Mouse (Mus musculus) E14TG2a.4 (cell line): ENCODE measurements around the gene Fam241a.
A peak's percentile ranks its signal among the peaks of the same experiment; 100 is the strongest.

Experiments used
- H3K27me3 ChIP-seq: 2 replicates; pipeline ENCODE4 v1.6.1; 2014; ENCODE audit warnings: low read length, control low read depth; ENCODE audit not compliant: insufficient read depth
- H3K36me3 ChIP-seq: 2 replicates; pipeline ENCODE4 v1.6.1; 2014; ENCODE audit warnings: low read length, control low read depth; ENCODE audit not compliant: insufficient read depth
- H3K4me1 ChIP-seq: replicated peaks from 2 replicates; pipeline ENCODE4 v1.6.1; 2014; ENCODE audit warnings: low read depth, low read length, control low read depth
- H3K4me3 ChIP-seq: replicated peaks from 2 replicates; pipeline ENCODE4 v1.5.1; 2014; ENCODE audit warnings: mild to moderate bottlenecking, low read length
- H3K9me3 ChIP-seq: 2 replicates; pipeline ENCODE4 v1.6.1; 2014; ENCODE audit warnings: low read length, control low read depth
- CTCF ChIP-seq: conservative IDR thresholded peaks from 2 replicates; pipeline ENCODE4 v1.5.1; 2014; ENCODE audit warnings: low read length
- NANOG ChIP-seq: IDR thresholded peaks from 2 replicates; pipeline ENCODE4 v1.6.1; 2014; ENCODE audit warnings: borderline replicate concordance, low read length, mixed read lengths
- POU5F1 ChIP-seq: IDR thresholded peaks from 2 replicates; pipeline ENCODE4 v1.6.1; 2014; ENCODE audit warnings: low read length, borderline replicate concordance

The Fam241a gene

GRCm38 (mm10) chr3:127917999-127918661 is 22.0 kb upstream of the Fam241a start:
- no peaks in the 10 kb centered on the region for H3K27me3 ChIP-seq
- 0 out of 2 replicates have a peak, but pooled peaks cover 3% of the 10 kb centered on the region for H3K4me1 ChIP-seq
- no peaks in the 10 kb centered on the region for H3K36me3 ChIP-seq
- no peak for TF ChIP-seq CTCF
- H3K4me3 ChIP-seq: no peak overlapping the region
- H3K9me3 ChIP-seq: no peaks in the 10 kb centered on the region

DNA sequence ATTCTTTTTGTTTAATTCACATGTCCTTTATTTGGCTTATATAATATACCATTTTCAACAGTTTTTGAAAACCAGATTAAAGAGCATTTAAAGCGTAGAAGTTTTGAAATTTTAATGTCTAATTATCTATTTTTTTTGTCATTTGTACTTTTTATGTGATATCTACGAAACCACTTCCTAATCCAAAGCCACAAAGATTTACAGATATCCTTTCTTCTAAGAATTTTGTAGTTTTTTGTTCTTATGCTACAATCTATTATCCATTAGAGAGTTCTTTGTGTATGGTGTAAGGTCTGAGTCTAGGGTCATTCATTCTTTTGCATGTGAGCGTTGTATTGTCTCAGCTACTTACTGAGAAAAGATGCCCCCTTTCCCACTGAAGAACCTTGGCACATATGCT is 21.4 kb upstream of the Fam241a start:
- Histone ChIP-seq H3K4me1 (0 out of 2 replicates have a peak, but pooled peaks cover 3% of the 10 kb centered on the region), H3K36me3 (no peaks in the 10 kb centered on the region), H3K9me3 (no peaks in the 10 kb centered on the region), H3K27me3 (no peaks in the 10 kb centered on the region), H3K4me3 (no peak overlapping the region)
- TF ChIP-seq POU5F1 (no peak), CTCF (no peak), NANOG (no peak)

GRCm38 (mm10) chr3:127915656-127916334 is 19.7 kb upstream of the Fam241a start:
- Histone ChIP-seq H3K27me3 (no peaks in the 10 kb centered on the region), H3K9me3 (no peaks in the 10 kb centered on the region), H3K4me3 (no peak overlapping the region), H3K36me3 (no peaks in the 10 kb centered on the region), H3K4me1 (no peaks in the 10 kb centered on the region)
- TF ChIP-seq CTCF (no peak), NANOG (no peak), POU5F1 (no peak)

GRCm38 (mm10) chr3:127913885-127914709 is 18.0 kb upstream of the Fam241a start:
- Histone ChIP-seq H3K36me3 (no peaks in the 10 kb centered on the region), H3K9me3 (no peaks in the 10 kb centered on the region), H3K4me1 (no peaks in the 10 kb centered on the region), H3K27me3 (no peaks in the 10 kb centered on the region), H3K4me3 (no peak overlapping the region)
- TF ChIP-seq POU5F1 (no peak), CTCF (no peak), NANOG (no peak)

DNA sequence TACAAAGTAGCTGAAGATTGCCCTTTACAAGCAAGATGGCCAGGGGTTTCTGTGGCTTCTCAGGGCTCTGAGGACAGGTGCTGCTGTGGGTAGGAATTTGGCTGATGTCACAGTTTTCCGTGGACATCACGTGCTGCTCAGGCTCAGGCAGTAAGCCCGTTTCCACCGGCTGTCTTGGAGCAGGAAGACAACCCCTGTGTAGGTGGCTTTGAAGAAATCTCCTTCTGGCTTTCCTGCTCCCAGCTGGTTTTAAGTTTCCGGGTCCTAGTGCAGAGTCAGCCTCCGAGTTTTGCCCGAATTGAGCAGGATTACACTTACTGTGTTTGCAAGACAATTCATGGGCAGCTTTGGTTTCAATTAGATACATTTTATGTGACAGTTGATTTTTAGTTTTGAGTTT is 13.8 kb upstream of the Fam241a start:
- Histone ChIP-seq H3K4me1 (no peaks in the 10 kb centered on the region), H3K36me3 (no peaks in the 10 kb centered on the region), H3K4me3 (no peak overlapping the region), H3K27me3 (no peaks in the 10 kb centered on the region), H3K9me3 (no peaks in the 10 kb centered on the region)
- TF ChIP-seq NANOG (no peak), CTCF (no peak), POU5F1 (no peak)

- Histone ChIP-seq H3K4me3 (peak overlapping the region; percentile 83), H3K36me3 (no peaks in the 10 kb centered on the region), H3K9me3 (0 out of 2 replicates have a peak, but pooled peaks cover 3% of the 10 kb centered on the region), H3K4me1 (no peaks in the 10 kb centered on the region), H3K27me3 (peaks cover 7% of the 10 kb centered on the region)
- no peak for TF ChIP-seq POU5F1
- TF ChIP-seq NANOG: no peak
- TF ChIP-seq CTCF: no peak
These were observed 944 bp downstream of the Fam241a start for GRCm38 (mm10) chr3:127894981-127895779.

DNA sequence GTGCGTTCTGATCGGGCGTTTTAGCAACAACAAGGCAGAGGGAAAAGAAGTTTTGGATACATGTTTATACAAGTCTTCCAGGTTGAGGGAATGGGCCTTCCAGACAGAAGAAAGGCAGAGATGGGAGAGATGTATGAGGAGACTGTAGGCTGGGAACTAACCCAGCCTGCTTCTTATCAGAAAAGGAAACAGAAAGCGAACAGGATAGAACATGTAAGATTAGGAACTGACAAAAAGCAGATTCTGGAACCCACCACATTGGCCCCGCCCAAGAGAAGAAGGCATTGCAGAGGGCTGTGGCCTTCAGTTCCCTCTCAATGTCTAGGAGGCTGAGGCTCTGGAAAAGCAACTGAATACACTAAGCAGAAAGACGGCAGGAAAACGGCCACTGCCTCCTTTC is 2.2 kb downstream of the Fam241a start:
- H3K9me3 ChIP-seq: no peaks in the 10 kb centered on the region
- TF ChIP-seq NANOG: no peak
- no peak for TF ChIP-seq CTCF
- TF ChIP-seq POU5F1: no peak

GRCm38 (mm10) chr3:127891906-127892305 is 4.2 kb downstream of the Fam241a start:
- TF ChIP-seq POU5F1 (no peak), NANOG (no peak), CTCF (no peak)
- H3K9me3 ChIP-seq: no peaks in the 10 kb centered on the region
- H3K4me1 ChIP-seq: no peaks in the 10 kb centered on the region

More for the DNA sequence above, 2.2 kb downstream of the Fam241a start:
- no peaks in the 10 kb centered on the region for H3K36me3 ChIP-seq
- H3K4me1 ChIP-seq: no peaks in the 10 kb centered on the region
- peaks cover 7% of the 10 kb centered on the region for H3K27me3 ChIP-seq
- H3K4me3 ChIP-seq: no peak overlapping the region

More at GRCm38 (mm10) chr3:127891906-127892305, 4.2 kb downstream of the Fam241a start:
- Histone ChIP-seq H3K27me3 (peaks cover 7% of the 10 kb centered on the region), H3K36me3 (no peaks in the 10 kb centered on the region), H3K4me3 (no peak overlapping the region)
